Mouse (Mus musculus) urinary bladder, postnatal 25 days (tissue): Measurements from ENCODE around the gene Padi2.

ENCODE experiments used
- DNase-seq: peaks from one replicate; pipeline ENCODE4 v3.0.0; 2022; ENCODE audit warnings: low spot score

Gene Padi2

GRCm38 (mm10) chr4:140881026-140881670 lies 25.0 kb upstream of the Padi2 start:
- DNase-seq = no peak

- no peak for DNase-seq
Observed at GRCm38 (mm10) chr4:140881771-140882170, 24.4 kb upstream of the Padi2 start.

GRCm38 (mm10) chr4:140882365-140882764 lies 23.8 kb upstream of the Padi2 start:
- DNase-seq = no peak

GRCm38 (mm10) chr4:140882981-140883380 lies 23.2 kb upstream of the Padi2 start:
- DNase-seq = no peak

GRCm38 (mm10) chr4:140883852-140884251 lies 22.3 kb upstream of the Padi2 start:
- DNase-seq = no peak

- DNase-seq = no peak
Observed at GRCm38 (mm10) chr4:140891525-140892162, 14.5 kb upstream of the Padi2 start.

- no peak for DNase-seq
Observed at GRCm38 (mm10) chr4:140892163-140892530, 14.0 kb upstream of the Padi2 start.

- no peak for DNase-seq
Observed at GRCm38 (mm10) chr4:140904776-140905425, 1.2 kb upstream of the Padi2 start.

- DNase-seq = no peak
Observed at GRCm38 (mm10) chr4:140905426-140905871, 695 bp upstream of the Padi2 start.

GRCm38 (mm10) chr4:140906827-140907280 lies 710 bp downstream of the Padi2 start:
- DNase-seq = no peak

GRCm38 (mm10) chr4:140907306-140908024 lies 1.3 kb downstream of the Padi2 start:
- DNase-seq = no peak

GRCm38 (mm10) chr4:140908627-140909026 lies 2.5 kb downstream of the Padi2 start:
- DNase-seq = no peak

GRCm38 (mm10) chr4:140909536-140909935 lies 3.4 kb downstream of the Padi2 start:
- DNase-seq = no peak

GRCm38 (mm10) chr4:140910661-140911310 lies 4.6 kb downstream of the Padi2 start:
- DNase-seq = no peak

GRCm38 (mm10) chr4:140911416-140911815 lies 5.3 kb downstream of the Padi2 start:
- no peak for DNase-seq

GRCm38 (mm10) chr4:140912271-140912833 lies 6.2 kb downstream of the Padi2 start:
- no peak for DNase-seq

- DNase-seq = no peak
Observed at GRCm38 (mm10) chr4:140913565-140913964, 7.4 kb downstream of the Padi2 start.

- no peak for DNase-seq
Observed at GRCm38 (mm10) chr4:140914731-140915131, 8.6 kb downstream of the Padi2 start.

- no peak for DNase-seq
Observed at GRCm38 (mm10) chr4:140915235-140915634, 9.1 kb downstream of the Padi2 start.

- DNase-seq = no peak
Observed at GRCm38 (mm10) chr4:140916296-140916695, 10.2 kb downstream of the Padi2 start.

- no peak for DNase-seq
Observed at GRCm38 (mm10) chr4:140917451-140917850, 11.3 kb downstream of the Padi2 start.
